Mouse (Mus musculus) kidney, postnatal 4 days (tissue): ENCODE measurements around the gene Olfr1175-ps.

Source experiments
- DNase-seq, 2 experiments: peaks; one replicate each; pipeline ENCODE4 v3.0.0; 2021; ENCODE audit warnings: mixed read lengths in 2 of 2

Olfr1175-ps gene

DNA sequence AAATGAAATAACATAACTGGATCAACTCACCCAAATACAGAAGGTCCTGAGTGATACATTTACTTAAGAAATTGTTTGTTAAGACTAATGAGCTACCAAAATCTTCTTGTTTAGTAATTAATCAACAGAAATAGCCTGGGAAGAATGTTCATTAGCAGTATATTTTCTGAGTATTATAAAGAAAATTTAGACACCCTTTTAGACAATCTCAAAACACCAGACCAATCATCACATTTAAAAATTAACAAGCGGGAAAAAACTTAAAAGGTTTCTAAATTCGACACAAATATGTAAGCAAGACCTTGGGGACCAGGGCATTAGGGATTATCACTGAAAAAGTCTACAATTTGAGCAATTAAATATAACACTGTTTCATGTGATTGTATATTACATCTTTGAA is at the start of gene Olfr1175-ps:
Gene Olfr1175-ps, minus strand, starts transcription at position 101 of the 400 bp plus-strand sequence.
- DNase-seq = no peak

DNA sequence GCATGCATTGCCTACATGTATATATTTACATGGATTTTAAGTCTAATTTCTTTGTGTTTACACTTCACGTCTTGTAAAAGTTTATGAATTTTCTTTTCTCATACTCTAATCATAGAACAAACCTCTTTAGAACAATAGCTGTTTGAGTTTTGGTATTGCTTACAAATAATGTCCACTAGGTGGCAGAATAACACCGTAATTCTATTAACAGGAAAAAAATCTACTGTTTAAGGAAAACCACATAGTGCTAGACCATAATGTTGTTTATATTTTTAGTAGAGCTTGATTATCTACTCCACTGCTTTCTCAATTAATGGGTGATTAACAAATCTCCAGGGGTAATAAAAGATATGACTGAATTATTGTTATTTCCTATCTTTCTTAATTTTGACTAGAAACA is 29.3 kb upstream of the Olfr1175-ps start:
- no peak for DNase-seq

DNA sequence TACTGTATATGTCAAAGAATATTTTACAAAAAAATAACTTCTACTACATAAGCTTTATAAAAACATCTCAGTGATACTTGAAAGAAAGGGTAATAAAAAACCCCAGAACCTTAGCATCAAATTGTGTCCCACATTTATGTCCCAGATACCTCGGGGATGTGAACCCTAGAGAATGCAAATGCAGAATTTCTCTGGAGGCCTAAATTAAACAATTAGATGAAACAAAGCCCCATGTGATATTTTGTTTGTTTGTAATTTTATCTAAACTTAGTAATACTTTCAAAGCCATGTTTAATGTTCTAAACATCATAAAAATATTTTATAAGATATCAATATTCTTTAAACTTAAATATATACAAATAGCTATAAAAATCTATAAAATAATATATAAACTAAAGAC is 19.4 kb upstream of the Olfr1175-ps start, which contains the start of gene Olfr1177-ps:
Gene Olfr1177-ps, minus strand, starts transcription at position 101 of the 400 bp plus-strand sequence.
- no peak for DNase-seq

DNA sequence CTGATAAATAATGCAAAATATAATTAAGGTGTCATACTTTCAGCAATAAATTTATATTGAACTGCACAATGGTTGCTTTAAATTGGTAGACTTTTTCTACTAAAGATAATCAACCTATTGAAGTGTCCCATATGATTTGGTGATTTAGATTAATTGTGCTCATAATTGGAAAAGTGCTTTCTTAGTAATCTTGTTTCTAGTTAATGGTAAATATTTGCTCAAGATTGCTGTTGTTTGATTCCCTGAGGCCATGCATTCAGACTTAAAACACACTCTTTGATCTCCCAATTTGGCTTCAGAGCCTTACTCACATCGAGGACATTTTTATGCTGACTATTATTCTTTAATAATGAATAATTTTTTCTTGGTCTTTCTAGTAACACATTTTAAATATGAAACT is 9.4 kb upstream of the Olfr1175-ps start, which contains the start of gene Olfr1176:
Gene Olfr1176, plus strand, starts transcription at position 301 of the 400 bp plus-strand sequence.
- DNase-seq = no peak

DNA sequence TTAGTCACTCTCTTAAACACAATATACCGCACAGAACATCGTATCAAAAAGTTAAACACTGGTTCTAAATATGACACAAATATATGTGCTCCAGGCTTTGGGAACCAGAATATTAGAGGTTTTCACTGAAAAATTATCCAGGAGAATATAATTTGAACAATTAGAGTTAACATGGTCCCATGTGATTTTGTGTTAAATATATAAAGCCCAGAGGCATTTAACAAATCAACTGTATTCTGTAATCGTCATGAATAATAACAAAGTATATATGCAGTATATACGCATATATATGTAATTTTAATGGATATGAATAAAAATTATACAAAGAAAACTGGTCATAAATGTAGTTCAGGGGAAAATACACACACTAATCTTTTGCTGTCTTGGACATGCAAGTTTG is 12.0 kb downstream of the Olfr1175-ps start, which contains the start of gene Olfr1174-ps:
Gene Olfr1174-ps, minus strand, starts transcription at position 101 of the 400 bp plus-strand sequence.
- DNase-seq = no peak

DNA sequence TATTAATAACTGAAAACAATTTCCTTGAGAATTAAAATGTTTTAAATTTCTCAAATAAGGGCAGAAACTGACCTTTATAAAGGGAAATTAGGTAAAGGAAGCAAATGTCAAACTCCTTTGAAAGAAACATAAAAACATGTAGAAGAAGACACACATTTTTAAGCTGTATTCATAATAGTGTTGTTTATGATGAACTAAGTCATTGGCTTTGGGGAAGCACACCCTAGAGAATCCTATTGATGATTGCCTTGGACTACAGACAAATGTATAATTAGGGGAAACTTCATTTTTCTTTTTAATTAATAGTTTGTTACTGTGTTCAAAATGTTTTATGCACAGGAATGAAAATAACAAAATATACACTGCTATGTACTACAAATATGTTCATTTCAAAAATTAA is 47.2 kb downstream of the Olfr1175-ps start, which contains the start of gene Olfr1173:
Gene Olfr1173, minus strand, starts transcription at position 101 of the 400 bp plus-strand sequence.
- no peak for DNase-seq
